In the genomic region with DNA sequence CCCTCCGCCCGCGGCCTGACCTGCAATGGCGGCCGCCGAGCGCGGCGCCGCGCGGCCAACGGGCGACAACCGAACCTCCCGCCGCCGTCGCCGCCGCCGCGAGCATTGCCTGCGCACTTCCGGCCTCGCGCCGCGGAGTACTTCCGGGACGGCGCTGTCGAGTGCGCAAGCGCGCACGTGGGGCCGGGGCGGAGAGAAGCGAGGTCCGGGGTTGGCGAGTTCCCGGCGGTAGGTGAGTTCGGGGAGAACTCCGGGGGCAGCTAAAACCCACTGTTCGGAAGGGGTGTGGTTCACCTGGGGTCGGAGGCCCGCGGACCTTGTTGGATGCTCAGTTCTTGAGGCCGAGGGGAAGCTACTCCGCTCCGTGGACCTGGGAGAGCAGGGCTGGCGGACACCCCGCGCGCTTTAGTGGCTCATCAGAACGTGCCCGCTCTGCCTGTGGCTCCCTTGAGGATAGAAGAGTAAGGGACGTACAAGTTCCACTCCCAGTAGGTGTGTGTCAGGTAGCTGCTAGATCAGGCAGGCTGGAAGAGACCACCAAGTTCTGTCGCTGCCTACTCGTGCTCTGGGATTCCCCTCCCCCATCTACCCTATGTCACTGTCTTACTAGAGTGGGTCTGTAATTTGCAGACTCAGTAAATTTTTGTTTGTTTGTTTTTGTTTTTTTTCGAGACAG, we compare ENCODE assay signal across 8 mouse cellular contexts. TPM values are rescaled to one million over a fixed set of nuclear protein-coding genes. Genes with fewer than 3 reads are reported as not detected.
DNase-seq lines count a peak whose midpoint lies in the region; ATAC-seq and TF ChIP-seq lines count a peak whose summit lies in the region.

Gene Utp4, plus strand, starts transcription at position 156 of the 676 bp plus-strand sequence.

- peak within 1 kb of the TSS; percentile 92 for H3K4me2 ChIP-seq in hindbrain, embryonic 16.5 days (ENCODE audit: low read length)

- no peaks in the 10 kb centered on the region for H3K27me3 ChIP-seq in hindbrain, embryonic 16.5 days (replicated peaks; ENCODE audit: control insufficient read depth, insufficient read depth, low read length)
- no peaks in the 10 kb centered on the region for H3K27me3 ChIP-seq in megakaryocyte, embryonic 14.5 days (replicated peaks)

- peak within 1 kb of the TSS; percentile 92 for H3K27ac ChIP-seq in gastrocnemius, adult 2 months
- H3K27ac ChIP-seq in hindbrain, embryonic 16.5 days (ENCODE audit: low read depth, low read length), result peak within 1 kb of the TSS; percentile 96

- peaks cover 13% of the 10 kb centered on the region for H3K4me1 ChIP-seq in hindbrain, embryonic 16.5 days (ENCODE audit: control insufficient read depth, insufficient read depth, low read depth, low read length)
- H3K4me1 ChIP-seq in megakaryocyte, embryonic 14.5 days, result peaks cover 57% of the 10 kb centered on the region

- no peak for TF ChIP-seq CTCF in gastrocnemius, adult 2 months (IDR thresholded peaks at IDR 0.05)

- under 1% methylated on average over 62 of the region's 63 CpGs for WGBS in hindbrain, embryonic 16.5 days

- H3K9ac ChIP-seq in hindbrain, embryonic 16.5 days (ENCODE audit: low read depth, low read length), result peak within 1 kb of the TSS; percentile 95

- intact Hi-C loops in gastrocnemius, adult 2 months (cut with DNase I), result no loop called here

- DNase-seq in adrenal gland, adult (ENCODE audit: inconsistent age in 2 of 2, low spot score in 1 of 2), result peak; percentile 91 to 96
- DNase-seq in gastrocnemius, adult 2 months, result peak; percentile 94
- peak; percentile 66 to 76 for DNase-seq in left cerebral cortex, adult 8-10 months (ENCODE audit: low spot score in 2 of 2)
- peak; percentile 81 to 83 for DNase-seq in right cerebral cortex, adult 2 months (ENCODE audit: low spot score in 2 of 2)
- DNase-seq in urinary bladder, postnatal 25 days (ENCODE audit: low spot score), result peak; percentile 89

- ATAC-seq in common myeloid progenitor, adult 5-6 weeks (replicated peaks; ENCODE audit: low read depth, poor library complexity, severe bottlenecking), result peak; percentile 78
- ATAC-seq in hindbrain, embryonic 16.5 days, result peak; percentile 96

- H3K4me3 ChIP-seq in gastrocnemius, adult 2 months, result peak within 1 kb of the TSS; percentile 97
- H3K4me3 ChIP-seq in hindbrain, embryonic 16.5 days (ENCODE audit: low read length), result peak within 1 kb of the TSS; percentile 96
- peak within 1 kb of the TSS; percentile 93 for H3K4me3 ChIP-seq in megakaryocyte, embryonic 14.5 days (replicated peaks)

- H3K9me3 ChIP-seq in hindbrain, embryonic 16.5 days (ENCODE audit: control insufficient read depth, low read length), result no peaks in the 10 kb centered on the region
- no peaks in the 10 kb centered on the region for H3K9me3 ChIP-seq in megakaryocyte, embryonic 14.5 days

- H3K36me3 ChIP-seq in hindbrain, embryonic 16.5 days (ENCODE audit: control insufficient read depth, insufficient read depth, low read length), result peaks cover 8% of the 10 kb centered on the region; the same call in 1 of the 2 replicates
- peaks cover 46% of the 10 kb centered on the region for H3K36me3 ChIP-seq in megakaryocyte, embryonic 14.5 days (replicated peaks; ENCODE audit: low read length)

RNA-seq across cellular contexts. Expression of gene Utp4, which starts in this region (rescaled TPM):
- 50.2 and 57.4 TPM in 2 replicates for total RNA-seq in common myeloid progenitor, adult 5-6 weeks (2017)
- 10 to 100 TPM; 20.1 to 24.0 TPM for total RNA-seq in gastrocnemius, adult 2 months (2021)
- 42.2 and 44.6 TPM in 2 replicates for polyA plus RNA-seq in hindbrain, embryonic 16.5 days (2015; fragmentation: Nextera tagmentation; extraction: Ambion mirVana)
- total RNA-seq in left cerebral cortex, adult 8-10 months (2022), result 10 to 100 TPM; 31.8 to 37.7 (median 33.7) TPM
- 1.5 and 3.0 TPM in 2 replicates for polyA plus RNA-seq in megakaryocyte, embryonic 14.5 days (2012; ENCODE audit: insufficient read depth, low replicate concordance)

Comparison
In these comparisons a context has a peak if more than half of its experiments do, and no peak if none do; other contexts are left out.
1. Peak in every context shown above with its lines: DNase-seq, ATAC-seq, H3K4me3 ChIP-seq and H3K27ac ChIP-seq.
2. RNA of gene Utp4 (polyA plus RNA-seq): 42.2 to 44.6 TPM in hindbrain, embryonic 16.5 days; 1.5 to 3.0 TPM in megakaryocyte, embryonic 14.5 days; every median in the first group is over 10 times any median in the second.